Mouse (Mus musculus) forebrain, embryonic 13.5 days (tissue): ENCODE measurements at regions not wholly inside any gene's neighbourhood (a gene's known extent, or its start where the extent isn't known, plus 50 kb on each side); places are given as distances from the start of the nearest gene placed in this dataset.

Source experiments
- ATAC-seq: fragments of 200-750 bp; cut with Nextera tagmentation; 2 replicates; pipeline ENCODE4 v1.8.0; 2017
- H3K27ac ChIP-seq: fragments of 300-500 bp; sonication (generic); 2 replicates; pipeline ENCODE4 v1.5.1; 2015; ENCODE audit warnings: inconsistent platforms, mild to moderate bottlenecking, moderate library complexity
- H3K27me3 ChIP-seq: fragments of 300-500 bp; sonication (generic); 2 replicates; pipeline ENCODE4 v1.6.1; 2015; ENCODE audit warnings: mild to moderate bottlenecking, inconsistent platforms
- H3K36me3 ChIP-seq: fragments of 300-500 bp; sonication (generic); 2 replicates; pipeline ENCODE4 v1.6.1; 2015; ENCODE audit warnings: mild to moderate bottlenecking, inconsistent platforms; ENCODE audit not compliant: poor library complexity, severe bottlenecking
- H3K4me1 ChIP-seq: fragments of 300-500 bp; sonication (generic); 2 replicates; pipeline ENCODE4 v1.6.1; 2015; ENCODE audit warnings: inconsistent platforms
- H3K4me2 ChIP-seq: fragments of 300-500 bp; sonication (generic); 2 replicates; pipeline ENCODE4 v1.6.1; 2015; ENCODE audit warnings: inconsistent platforms, mild to moderate bottlenecking, moderate library complexity
- H3K4me3 ChIP-seq: fragments of 300-500 bp; sonication (generic); 2 replicates; pipeline ENCODE4 v1.5.1; 2015; ENCODE audit warnings: mild to moderate bottlenecking, inconsistent platforms
- H3K9ac ChIP-seq: fragments of 300-500 bp; sonication (generic); 2 replicates; pipeline ENCODE4 v1.6.1; 2015; ENCODE audit warnings: mild to moderate bottlenecking, inconsistent platforms
- H3K9me3 ChIP-seq: fragments of 300-500 bp; sonication (generic); replicated peaks from 2 replicates; pipeline ENCODE4 v1.6.1; 2016; ENCODE audit warnings: inconsistent platforms
- WGBS: fragments of 180-500 bp; shearing (Covaris S2); methylation state at CpG from one replicate; pipeline ENCODE4 v1.1.7; 2015; 5-methylcytosine and 5-hydroxymethylcytosine counted together

GRCm38 (mm10) chr2:159501039-159501438, 706.4 kb downstream of the Dhx35 start:
- no peak for ATAC-seq

GRCm38 (mm10) chr2:159519066-159519465, 724.5 kb downstream of the Dhx35 start:
- Histone ChIP-seq H3K36me3 (no peaks in the 10 kb centered on the region), H3K4me3 (no peak overlapping the region), H3K9me3 (no peaks in the 10 kb centered on the region), H3K27ac (no peak overlapping the region), H3K9ac (no peak overlapping the region), H3K27me3 (no peaks in the 10 kb centered on the region), H3K4me1 (no peaks in the 10 kb centered on the region), H3K4me2 (no peak overlapping the region)
- no peak for ATAC-seq
- WGBS: 68% methylated on average over 4 of the region's 4 CpGs

More at GRCm38 (mm10) chr2:159501039-159501438, 706.4 kb downstream of the Dhx35 start:
- Histone ChIP-seq H3K27me3 (no peaks in the 10 kb centered on the region), H3K4me3 (no peak overlapping the region), H3K4me2 (no peak overlapping the region), H3K27ac (no peak overlapping the region), H3K36me3 (no peaks in the 10 kb centered on the region), H3K4me1 (no peaks in the 10 kb centered on the region), H3K9ac (no peak overlapping the region), H3K9me3 (no peaks in the 10 kb centered on the region)
- WGBS: 73% methylated on average over 3 of the region's 3 CpGs

GRCm38 (mm10) chr2:159523739-159524138, 729.1 kb downstream of the Dhx35 start:
- H3K9me3 ChIP-seq: no peaks in the 10 kb centered on the region
- H3K27ac ChIP-seq: no peak overlapping the region
- H3K9ac ChIP-seq: no peak overlapping the region
- H3K27me3 ChIP-seq: no peaks in the 10 kb centered on the region
- 80% methylated on average over 2 of the region's 2 CpGs for WGBS
- H3K4me1 ChIP-seq: no peaks in the 10 kb centered on the region
- no peak overlapping the region for H3K4me3 ChIP-seq
- no peak for ATAC-seq
- no peak overlapping the region for H3K4me2 ChIP-seq
- H3K36me3 ChIP-seq: no peaks in the 10 kb centered on the region

- Histone ChIP-seq H3K4me1 (no peaks in the 10 kb centered on the region), H3K27ac (no peak overlapping the region), H3K4me2 (no peak overlapping the region), H3K9me3 (no peaks in the 10 kb centered on the region), H3K27me3 (no peaks in the 10 kb centered on the region), H3K36me3 (no peaks in the 10 kb centered on the region), H3K4me3 (no peak overlapping the region), H3K9ac (no peak overlapping the region)
- 78% methylated on average over 2 of the region's 2 CpGs for WGBS
- ATAC-seq: no peak
Measured at GRCm38 (mm10) chr2:159534951-159535350, 740.3 kb downstream of the Dhx35 start.

- Histone ChIP-seq H3K36me3 (no peaks in the 10 kb centered on the region), H3K4me1 (no peaks in the 10 kb centered on the region), H3K4me2 (no peak overlapping the region), H3K9me3 (no peaks in the 10 kb centered on the region), H3K9ac (no peak overlapping the region), H3K27me3 (no peaks in the 10 kb centered on the region), H3K27ac (no peak overlapping the region), H3K4me3 (no peak overlapping the region)
- no peak for ATAC-seq
Measured at GRCm38 (mm10) chr2:159539261-159539660, 744.7 kb downstream of the Dhx35 start.

- WGBS: 90% methylated on average over 3 of the region's 3 CpGs
- no peak overlapping the region for H3K4me3 ChIP-seq
- no peaks in the 10 kb centered on the region for H3K4me1 ChIP-seq
- H3K9ac ChIP-seq: no peak overlapping the region
- H3K4me2 ChIP-seq: no peak overlapping the region
- H3K27ac ChIP-seq: no peak overlapping the region
- no peaks in the 10 kb centered on the region for H3K27me3 ChIP-seq
- no peak for ATAC-seq
- H3K9me3 ChIP-seq: no peaks in the 10 kb centered on the region
- H3K36me3 ChIP-seq: no peaks in the 10 kb centered on the region
Measured at GRCm38 (mm10) chr2:159557567-159557966, 763.0 kb downstream of the Dhx35 start.

GRCm38 (mm10) chr2:159565255-159565654, 768.7 kb downstream of the Gm826 start:
- Histone ChIP-seq H3K4me2 (no peak overlapping the region), H3K36me3 (no peaks in the 10 kb centered on the region), H3K27me3 (no peaks in the 10 kb centered on the region), H3K4me3 (no peak overlapping the region), H3K9me3 (no peaks in the 10 kb centered on the region), H3K9ac (no peak overlapping the region), H3K4me1 (no peaks in the 10 kb centered on the region), H3K27ac (no peak overlapping the region)
- 83% methylated on average over 4 of the region's 4 CpGs for WGBS
- ATAC-seq: no peak

GRCm38 (mm10) chr2:159565921-159566320, 768.0 kb downstream of the Gm826 start:
- no peaks in the 10 kb centered on the region for H3K4me1 ChIP-seq
- H3K9ac ChIP-seq: no peak overlapping the region
- H3K4me2 ChIP-seq: no peak overlapping the region
- no peaks in the 10 kb centered on the region for H3K27me3 ChIP-seq
- H3K4me3 ChIP-seq: no peak overlapping the region
- H3K27ac ChIP-seq: no peak overlapping the region
- WGBS: 88% methylated on average over 5 of the region's 5 CpGs
- no peak for ATAC-seq
- H3K36me3 ChIP-seq: no peaks in the 10 kb centered on the region
- no peaks in the 10 kb centered on the region for H3K9me3 ChIP-seq

- 76% methylated on average over 5 of the region's 5 CpGs for WGBS
- Histone ChIP-seq H3K27me3 (no peaks in the 10 kb centered on the region), H3K36me3 (no peaks in the 10 kb centered on the region), H3K27ac (no peak overlapping the region), H3K4me1 (no peaks in the 10 kb centered on the region), H3K9ac (no peak overlapping the region), H3K4me3 (no peak overlapping the region), H3K4me2 (no peak overlapping the region), H3K9me3 (no peaks in the 10 kb centered on the region)
- ATAC-seq: no peak
Measured at GRCm38 (mm10) chr2:159566461-159566860, 767.5 kb downstream of the Gm826 start.

GRCm38 (mm10) chr2:159568391-159568790, 765.6 kb downstream of the Gm826 start:
- ATAC-seq: no peak
- no peaks in the 10 kb centered on the region for H3K4me1 ChIP-seq
- H3K36me3 ChIP-seq: no peaks in the 10 kb centered on the region
- H3K27me3 ChIP-seq: no peaks in the 10 kb centered on the region
- H3K4me2 ChIP-seq: no peak overlapping the region
- no peak overlapping the region for H3K4me3 ChIP-seq
- H3K9me3 ChIP-seq: no peaks in the 10 kb centered on the region
- H3K27ac ChIP-seq: no peak overlapping the region
- no peak overlapping the region for H3K9ac ChIP-seq
- 84% methylated on average over 4 of the region's 4 CpGs for WGBS

GRCm38 (mm10) chr2:159571862-159572261, 762.1 kb downstream of the Gm826 start:
- Histone ChIP-seq H3K4me2 (no peak overlapping the region), H3K4me1 (no peaks in the 10 kb centered on the region), H3K36me3 (no peaks in the 10 kb centered on the region), H3K9me3 (no peaks in the 10 kb centered on the region), H3K9ac (no peak overlapping the region), H3K27me3 (no peaks in the 10 kb centered on the region), H3K4me3 (no peak overlapping the region), H3K27ac (no peak overlapping the region)
- WGBS: 54% methylated on average over 2 of the region's 2 CpGs
- peak; percentile 66 for ATAC-seq

- ATAC-seq: no peak
- 84% methylated on average over 5 of the region's 5 CpGs for WGBS
Measured at GRCm38 (mm10) chr2:159575271-159575670, 758.7 kb downstream of the Gm826 start.

GRCm38 (mm10) chr2:159583103-159583502, 750.9 kb downstream of the Gm826 start:
- Histone ChIP-seq H3K4me3 (no peak overlapping the region), H3K27me3 (no peaks in the 10 kb centered on the region), H3K4me1 (no peaks in the 10 kb centered on the region), H3K9ac (no peak overlapping the region), H3K4me2 (no peak overlapping the region), H3K27ac (no peak overlapping the region), H3K9me3 (no peaks in the 10 kb centered on the region), H3K36me3 (no peaks in the 10 kb centered on the region)
- 35% methylated on average over 8 of the region's 8 CpGs for WGBS
- no peak for ATAC-seq

More at GRCm38 (mm10) chr2:159575271-159575670, 758.7 kb downstream of the Gm826 start:
- Histone ChIP-seq H3K4me3 (no peak overlapping the region), H3K27me3 (no peaks in the 10 kb centered on the region), H3K4me2 (no peak overlapping the region), H3K36me3 (no peaks in the 10 kb centered on the region), H3K9ac (no peak overlapping the region), H3K9me3 (no peaks in the 10 kb centered on the region), H3K27ac (no peak overlapping the region), H3K4me1 (no peaks in the 10 kb centered on the region)
